Mouse (Mus musculus): Measurements from ENCODE around the gene Dnmt3l.
"Not testable (repeated sequence)": the region's sequence is repeated elsewhere in the genome, so short reads cannot be mapped to it uniquely, and the experiment has no call there.

Gene Dnmt3l

GRCm38 (mm10) chr10:78041647-78042046 lies at the start of gene Dnmt3l:
Gene Dnmt3l (plus strand): TSS chr10:78041947.
- no peak for DNase-seq (ENCODE audit: low spot score)

DNA sequence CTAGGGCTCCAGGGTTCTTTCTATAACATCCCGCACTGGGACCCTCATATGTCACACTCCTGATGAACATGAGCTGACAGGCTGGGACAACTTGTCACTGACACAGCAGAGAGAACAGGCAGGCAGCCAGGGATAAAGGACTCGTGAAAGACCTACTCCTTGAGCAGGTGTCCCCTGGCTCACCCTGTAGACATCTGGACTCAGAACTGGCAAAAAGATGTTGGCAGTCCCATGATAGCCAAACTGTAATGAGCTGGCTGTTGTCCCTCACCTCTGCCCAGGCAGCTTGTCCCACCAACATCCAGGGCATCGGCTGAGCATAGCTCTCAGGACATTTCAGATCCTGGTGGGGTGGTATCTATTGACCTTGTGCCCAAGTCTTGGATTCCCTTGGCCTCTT lies 46.1 kb upstream of the Dnmt3l start:
- DNase-seq (ENCODE audit: low spot score), result no peak

DNA sequence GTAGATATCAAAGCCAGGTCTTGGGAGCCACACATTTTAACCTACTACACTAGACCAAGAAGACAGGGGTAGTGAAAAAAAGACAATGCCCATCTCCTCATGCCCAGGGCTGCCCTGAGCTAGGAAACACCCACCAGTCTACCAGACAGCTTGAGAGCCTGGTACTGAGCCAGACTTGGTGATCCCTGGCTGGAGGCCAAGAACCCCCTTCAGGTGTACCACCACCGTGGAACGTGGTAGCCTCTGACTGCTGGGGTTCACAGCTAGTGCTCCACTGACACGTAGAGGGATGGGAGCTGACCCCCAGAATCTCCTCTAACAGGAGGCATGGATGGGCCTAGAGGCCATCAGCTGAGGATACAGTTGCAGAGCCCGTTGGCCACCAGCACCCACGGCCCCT lies 41.5 kb upstream of the Dnmt3l start:
- DNase-seq (ENCODE audit: low spot score), result no peak

- DNase-seq (ENCODE audit: low spot score), result no peak
Observed at GRCm38 (mm10) chr10:78001796-78002195, 40.0 kb upstream of the Dnmt3l start.

DNA sequence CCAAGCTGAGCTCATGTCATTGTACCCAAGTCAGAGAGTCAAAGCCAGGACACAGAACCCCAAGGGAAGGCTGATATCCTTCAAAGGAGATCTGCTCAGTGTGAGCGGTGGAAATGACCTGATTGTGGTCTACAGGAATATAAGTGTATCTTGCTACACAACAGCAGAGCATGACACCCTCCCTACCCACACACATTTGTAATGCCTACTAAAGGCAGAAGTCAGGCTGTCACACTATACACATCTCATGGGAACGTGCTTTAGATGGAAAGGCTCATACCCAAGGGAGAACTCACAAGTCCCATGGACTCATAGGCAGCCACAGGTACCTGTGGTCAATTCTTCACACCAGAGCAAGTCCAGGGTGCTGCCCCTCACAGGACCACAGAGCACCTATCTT lies 39.4 kb upstream of the Dnmt3l start:
- DNase-seq (ENCODE audit: low spot score), result no peak

GRCm38 (mm10) chr10:78004479-78005100 lies 37.2 kb upstream of the Dnmt3l start:
- DNase-seq (ENCODE audit: low spot score), result no peak

DNA sequence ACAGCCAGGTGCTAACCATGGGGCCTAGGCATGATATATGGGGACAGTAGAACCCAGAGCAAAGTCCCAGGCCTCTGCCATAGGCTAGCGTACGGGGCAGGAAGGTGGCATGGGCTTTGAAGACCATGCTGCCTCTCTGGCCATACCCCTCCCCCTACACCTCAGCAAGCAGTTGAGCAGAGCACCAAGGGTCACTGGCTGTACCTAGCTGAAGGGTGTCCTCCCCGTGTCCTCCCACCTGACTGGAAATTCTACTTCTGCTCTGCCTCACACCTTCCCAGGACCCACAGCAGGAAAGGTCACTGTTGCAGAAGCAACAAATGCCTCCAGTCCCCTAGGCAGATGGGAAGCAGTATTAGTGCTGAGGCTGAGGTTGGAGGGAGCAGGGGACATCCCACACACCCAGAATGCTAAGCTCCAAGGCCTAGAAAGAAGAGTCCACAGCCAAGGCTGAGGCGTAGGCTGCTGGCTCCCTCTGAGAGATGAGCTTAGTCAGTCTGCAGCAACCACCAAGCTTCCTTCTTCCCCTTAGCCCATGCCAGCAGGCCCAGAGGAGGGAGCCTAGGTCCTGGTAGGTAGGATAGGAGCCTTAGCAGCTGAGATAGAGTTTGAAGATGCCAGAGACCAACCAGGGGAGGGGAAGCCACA lies 35.8 kb upstream of the Dnmt3l start:
- no peak for DNase-seq (ENCODE audit: low spot score)

DNA sequence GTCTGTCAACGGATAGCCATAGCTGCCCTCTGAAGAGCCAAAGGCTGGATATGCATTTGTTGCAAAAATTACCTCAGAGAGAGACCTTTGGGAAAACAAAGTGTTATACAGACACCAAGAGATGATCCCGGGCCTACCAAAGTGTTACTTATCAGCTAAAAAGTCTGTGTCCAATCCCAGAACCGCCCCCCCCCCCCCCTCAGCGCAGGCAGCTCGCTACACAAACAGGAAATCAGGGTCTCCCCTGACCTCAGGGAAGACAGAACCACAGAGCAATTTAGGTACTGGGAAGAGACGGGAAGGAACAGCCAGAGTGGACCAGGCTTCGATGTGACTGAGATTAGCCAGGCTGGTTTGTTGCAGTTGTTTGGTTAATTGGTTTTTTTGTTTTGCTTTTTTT lies 34.5 kb upstream of the Dnmt3l start:
- no peak for DNase-seq (ENCODE audit: low spot score)

DNA sequence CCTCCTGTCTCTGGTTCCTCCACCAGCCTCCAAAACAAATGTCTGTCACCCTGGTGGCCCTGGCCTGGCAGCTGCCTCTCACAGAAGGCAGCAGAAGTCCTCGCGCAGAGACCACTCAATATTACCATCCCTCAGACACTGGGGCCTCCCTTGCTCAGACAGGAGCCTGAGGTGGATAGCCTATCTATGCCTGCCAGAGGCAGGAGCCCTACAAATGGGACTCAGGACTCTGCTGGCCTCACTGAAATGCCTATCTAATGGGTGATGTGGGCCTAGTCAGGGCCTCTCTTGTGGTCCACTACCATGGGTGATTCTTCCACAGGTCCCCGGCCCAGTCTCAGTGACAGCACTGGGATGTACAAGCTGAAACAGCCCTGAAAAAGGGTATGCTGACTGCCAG lies 33.6 kb upstream of the Dnmt3l start:
- DNase-seq (ENCODE audit: low spot score), result no peak

DNA sequence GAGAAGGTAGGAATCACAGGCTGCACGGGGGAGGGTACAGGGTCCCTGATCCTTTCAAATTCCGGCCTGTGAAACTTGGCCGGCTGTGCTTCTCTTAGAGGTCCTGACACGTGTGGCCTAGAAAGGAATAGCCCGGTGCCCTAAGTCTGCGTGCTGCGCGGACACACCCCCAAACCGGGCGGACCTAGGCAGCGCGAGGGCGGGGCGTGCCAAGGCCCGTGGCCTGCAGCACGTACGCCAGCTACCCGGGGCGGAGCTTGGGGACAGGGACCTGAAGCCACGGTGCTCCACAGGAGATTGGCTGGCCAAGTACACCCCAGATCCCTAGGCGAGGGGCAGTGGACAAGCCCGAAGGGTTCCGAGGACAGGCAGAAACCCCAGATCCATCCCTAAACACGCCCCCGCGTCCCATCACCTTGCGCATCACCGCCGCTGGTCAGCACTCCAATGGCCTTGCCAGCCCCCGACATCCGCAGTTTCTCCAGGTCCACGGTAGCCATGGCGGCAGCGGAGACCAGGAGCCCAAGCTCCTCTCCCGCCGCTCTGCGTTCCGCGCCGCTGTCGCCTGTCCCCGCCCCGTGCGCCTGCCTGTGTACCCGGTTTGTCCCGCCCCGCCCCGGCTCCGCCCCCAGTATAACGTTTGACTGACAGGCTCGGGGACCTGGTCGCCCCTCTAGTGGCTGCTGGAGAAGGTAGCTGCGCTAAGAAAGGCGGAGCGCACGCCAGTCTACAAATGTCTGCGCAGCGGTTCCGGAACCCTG lies 32.4 kb upstream of the Dnmt3l start:
- peak; percentile 97 for DNase-seq (ENCODE audit: low spot score)

GRCm38 (mm10) chr10:78009945-78010293 lies 31.8 kb upstream of the Dnmt3l start, which contains the start of gene Pfkl:
Gene Pfkl (minus strand): TSS chr10:78010083.
- DNase-seq (ENCODE audit: low spot score), result no peak

DNA sequence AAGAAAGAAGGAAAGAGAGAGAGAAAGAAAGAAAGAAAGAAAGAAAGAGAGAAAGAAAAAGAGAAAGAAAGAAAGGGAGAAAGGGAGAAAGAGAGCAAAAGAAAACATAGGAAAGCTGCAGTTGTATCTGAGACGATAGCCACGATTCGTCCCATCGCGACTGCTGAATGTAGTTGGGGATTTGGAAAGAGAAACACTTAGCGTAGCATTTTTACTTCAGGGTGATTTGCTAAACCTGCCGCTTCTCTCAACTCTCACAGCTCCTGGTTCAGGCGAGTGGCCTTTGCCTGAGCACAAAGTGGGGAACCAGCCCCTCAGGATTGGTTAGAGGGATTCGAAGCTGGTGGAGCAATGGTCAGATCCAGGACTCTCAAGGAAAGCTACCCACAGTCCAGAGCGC lies 31.4 kb upstream of the Dnmt3l start:
- DNase-seq (ENCODE audit: low spot score), result peak; percentile 55

DNA sequence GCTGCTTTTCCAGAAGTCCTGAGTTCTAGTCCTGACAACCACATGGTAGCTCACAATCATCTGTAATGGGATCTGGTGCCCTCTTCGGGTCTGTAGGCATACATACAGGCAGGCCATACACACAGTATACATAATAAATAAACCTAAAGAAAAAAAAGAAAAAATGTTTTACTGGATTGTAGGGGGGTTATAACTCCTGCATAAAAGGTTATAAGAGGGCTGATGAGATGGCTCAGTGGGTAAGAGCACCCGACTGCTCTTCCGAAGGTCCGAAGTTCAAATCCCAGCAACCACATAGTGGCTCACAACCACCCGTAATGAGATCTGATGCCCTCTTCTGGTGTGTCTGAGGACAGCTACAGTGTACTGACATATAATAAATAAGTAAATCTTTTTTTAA lies 30.6 kb upstream of the Dnmt3l start:
- DNase-seq (ENCODE audit: low spot score), result not testable (repeated sequence)

- no peak for DNase-seq (ENCODE audit: low spot score)
Observed at GRCm38 (mm10) chr10:78012661-78013495, 28.9 kb upstream of the Dnmt3l start.

DNA sequence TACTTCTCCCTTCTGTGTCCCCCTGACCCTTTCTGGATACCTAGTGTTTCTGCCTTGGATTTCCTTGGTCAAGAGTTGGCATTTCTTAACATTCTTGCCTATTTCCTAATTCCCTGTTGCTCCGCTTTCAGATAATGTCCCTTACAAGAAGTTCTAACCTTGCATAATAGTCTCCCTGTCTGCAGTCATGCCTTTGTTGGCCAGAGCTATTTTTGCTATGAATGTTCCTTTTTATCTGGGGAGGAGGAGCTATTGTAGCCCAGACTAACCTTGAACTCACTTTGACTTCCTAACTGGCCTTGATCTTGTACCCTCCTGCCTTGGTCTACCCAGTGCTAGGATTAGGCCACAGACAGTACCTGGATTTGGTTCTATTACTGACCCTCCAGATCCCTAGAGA lies 26.3 kb upstream of the Dnmt3l start:
- no peak for DNase-seq (ENCODE audit: low spot score)

DNA sequence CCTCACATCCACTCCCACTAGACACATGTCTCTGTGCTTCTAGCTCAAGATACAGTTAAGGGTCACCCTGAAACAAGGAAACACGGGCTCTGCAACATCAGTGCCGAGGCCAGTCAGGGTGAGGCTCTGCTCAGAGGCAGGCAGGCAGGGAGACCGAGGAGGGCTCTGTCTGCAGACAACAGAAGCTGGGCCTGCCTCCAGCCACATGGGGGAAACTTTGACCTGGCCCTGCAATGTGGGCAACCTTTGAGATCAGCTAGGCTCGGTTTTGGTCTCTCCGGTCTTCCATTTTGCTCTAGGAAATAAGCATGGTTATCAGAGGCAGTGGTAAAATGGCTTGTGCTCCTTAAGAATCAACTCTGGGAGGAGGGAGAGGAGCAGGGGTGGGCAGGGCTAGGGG lies 25.4 kb upstream of the Dnmt3l start:
- no peak for DNase-seq (ENCODE audit: low spot score)

GRCm38 (mm10) chr10:78018797-78019203 lies 22.9 kb upstream of the Dnmt3l start:
- peak; percentile 87 for DNase-seq (ENCODE audit: low spot score)

DNA sequence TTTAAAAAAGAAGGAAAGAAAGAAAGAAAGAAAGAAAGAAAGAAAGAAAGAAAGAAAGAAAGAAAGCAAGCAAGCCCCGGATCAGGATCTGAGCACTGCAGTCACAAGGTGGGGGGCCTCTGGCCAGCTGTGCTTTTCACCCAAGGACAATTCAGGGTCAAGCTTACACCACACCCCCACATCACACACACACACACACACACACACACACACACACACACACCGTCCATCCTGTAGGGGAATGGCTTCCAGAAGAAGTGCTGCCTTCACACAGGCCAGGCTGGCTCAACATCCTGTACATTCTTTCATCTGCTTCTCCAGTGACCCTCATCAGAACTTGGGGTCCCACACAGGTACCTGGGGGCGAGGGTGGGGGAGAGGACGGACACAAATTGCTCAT lies 22.5 kb upstream of the Dnmt3l start:
- DNase-seq (ENCODE audit: low spot score), result peak; percentile 27

- DNase-seq (ENCODE audit: low spot score), result peak; percentile 69
Observed at GRCm38 (mm10) chr10:78019984-78020383, 21.8 kb upstream of the Dnmt3l start.

GRCm38 (mm10) chr10:78025453-78025852 lies 16.3 kb upstream of the Dnmt3l start:
- DNase-seq (ENCODE audit: low spot score), result peak; percentile 71

DNA sequence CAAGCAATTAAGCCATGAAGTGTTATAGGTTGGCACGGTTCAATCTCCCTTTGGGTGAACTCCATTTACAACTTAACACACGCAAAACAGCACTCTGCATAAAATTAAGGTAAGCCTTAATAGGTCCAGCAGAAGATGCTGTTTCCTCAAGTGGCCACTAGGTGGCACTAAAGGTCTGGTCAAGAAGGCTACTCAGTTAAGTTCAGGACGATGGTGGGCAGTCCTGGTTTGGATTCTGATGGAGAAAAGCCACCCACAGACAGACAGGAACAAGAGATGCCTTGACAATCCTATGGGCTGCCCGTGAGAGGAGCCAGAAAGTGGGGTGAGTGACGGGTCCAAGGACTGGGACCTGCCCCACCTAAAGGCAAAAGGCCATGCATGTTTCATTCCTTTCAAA lies 13.6 kb upstream of the Dnmt3l start:
- peak; percentile 93 for DNase-seq (ENCODE audit: low spot score)

GRCm38 (mm10) chr10:78029080-78029479 lies 12.7 kb upstream of the Dnmt3l start:
- no peak for DNase-seq (ENCODE audit: low spot score)

Measured in MN1 (cell line).